Mouse (Mus musculus): ENCODE results near the gene Dach1.

The Dach1 gene

DNA sequence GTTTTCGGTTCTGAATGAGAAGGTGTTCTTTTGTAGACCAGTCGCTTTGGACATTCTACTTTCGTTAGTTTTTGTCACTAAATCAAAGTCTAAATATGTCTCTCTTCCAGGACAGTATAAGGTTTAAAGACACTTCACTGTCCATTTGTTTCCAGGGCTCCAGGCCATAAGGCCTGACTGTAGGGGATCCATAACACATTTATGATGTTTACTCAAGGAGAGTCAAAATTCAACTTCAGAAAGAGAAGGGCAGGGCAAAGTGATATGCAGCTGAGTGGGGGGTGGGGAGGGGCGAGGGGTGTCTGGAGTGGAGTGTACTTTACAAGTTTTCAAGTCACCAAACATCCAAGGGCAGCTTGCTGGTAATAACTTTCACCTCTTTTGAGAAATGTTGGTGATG lies 146.0 kb downstream of the Dach1 start:
- DNase-seq = no peak

DNA sequence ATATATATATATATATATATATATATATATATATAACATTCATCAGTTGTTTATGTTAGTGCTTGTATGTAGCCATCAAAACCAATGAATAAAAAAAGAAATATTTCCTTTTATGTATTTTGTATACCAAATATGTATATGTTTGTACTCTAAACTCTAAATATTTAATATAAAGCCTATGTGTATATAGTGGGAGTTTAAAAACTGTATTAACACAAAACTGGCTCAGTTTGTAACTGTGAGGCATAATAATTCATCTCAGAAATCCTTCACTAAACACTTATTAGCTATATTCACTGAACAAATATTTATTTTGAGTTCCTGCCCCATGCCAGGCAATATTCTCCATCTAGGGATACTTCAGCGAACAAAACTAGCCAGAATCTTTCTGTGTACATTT lies 155.5 kb downstream of the Dach1 start:
- DNase-seq = no peak

DNA sequence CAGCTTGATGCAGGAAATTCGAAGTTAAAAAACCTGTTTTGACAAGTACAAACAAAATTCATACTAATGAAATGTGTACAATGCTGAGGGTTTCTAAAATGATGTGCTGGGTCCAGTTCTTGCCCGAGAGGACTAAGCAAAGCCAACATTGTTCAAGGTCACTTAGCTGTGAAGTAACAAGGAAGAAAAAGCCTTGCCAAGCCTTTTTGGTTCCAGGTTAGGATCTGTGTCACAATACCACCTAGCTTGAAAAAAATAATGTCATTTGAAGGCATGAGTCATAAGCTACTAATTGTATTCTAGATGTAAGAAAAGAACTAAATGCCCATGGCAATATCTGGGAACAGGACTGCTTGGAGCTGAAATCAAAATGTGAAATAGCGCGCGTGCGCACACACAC lies 161.1 kb downstream of the Dach1 start:
- DNase-seq = no peak

DNA sequence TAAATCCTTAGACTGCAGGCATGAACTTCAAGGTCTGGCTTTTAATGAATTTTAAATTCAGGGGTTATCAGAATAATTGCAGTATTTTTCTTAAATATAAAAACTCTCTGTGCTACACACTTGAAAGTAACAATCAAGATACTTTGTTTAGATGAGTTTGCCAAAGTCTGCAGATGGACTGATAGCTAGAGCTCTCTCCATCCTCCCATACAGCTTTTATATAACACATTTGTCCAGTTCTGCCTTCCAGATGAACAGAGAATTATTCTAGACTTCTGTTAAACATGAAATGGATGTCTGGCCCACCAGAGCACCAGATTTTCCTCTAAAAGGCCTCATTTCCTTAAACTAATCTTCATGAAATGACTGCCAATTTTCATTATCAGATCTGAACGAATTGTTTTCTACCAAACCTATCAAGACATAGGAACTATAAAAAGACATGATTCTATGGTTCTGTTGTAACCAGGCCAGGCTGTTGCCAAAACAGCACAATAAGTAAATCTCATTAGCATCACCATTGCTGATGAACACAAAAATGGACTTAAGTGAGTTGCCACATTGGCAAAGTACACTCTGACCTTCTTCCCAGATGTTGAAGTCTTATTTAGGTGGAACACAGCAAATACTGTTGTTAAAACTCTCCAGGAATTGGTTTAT lies 167.4 kb downstream of the Dach1 start:
- no peak for DNase-seq

DNA sequence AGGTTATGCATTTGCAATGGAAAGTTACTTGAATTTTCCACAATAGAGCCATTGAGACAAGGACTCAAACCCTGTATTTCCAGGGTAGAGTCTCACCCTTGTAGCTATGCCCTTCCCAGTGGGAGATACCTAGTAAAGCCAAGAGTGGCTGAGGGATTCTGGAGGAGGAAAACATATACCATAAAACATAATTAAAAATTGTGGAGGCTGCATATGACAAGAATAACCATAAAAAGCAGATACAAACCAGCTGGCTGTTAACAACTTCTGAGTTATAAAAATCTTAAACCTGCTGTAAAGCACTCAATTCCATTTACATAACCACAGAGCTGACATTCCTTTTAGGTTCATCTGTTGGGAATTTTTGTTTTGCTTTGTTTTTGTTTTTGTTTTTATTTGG lies 171.0 kb downstream of the Dach1 start:
- DNase-seq = no peak

DNA sequence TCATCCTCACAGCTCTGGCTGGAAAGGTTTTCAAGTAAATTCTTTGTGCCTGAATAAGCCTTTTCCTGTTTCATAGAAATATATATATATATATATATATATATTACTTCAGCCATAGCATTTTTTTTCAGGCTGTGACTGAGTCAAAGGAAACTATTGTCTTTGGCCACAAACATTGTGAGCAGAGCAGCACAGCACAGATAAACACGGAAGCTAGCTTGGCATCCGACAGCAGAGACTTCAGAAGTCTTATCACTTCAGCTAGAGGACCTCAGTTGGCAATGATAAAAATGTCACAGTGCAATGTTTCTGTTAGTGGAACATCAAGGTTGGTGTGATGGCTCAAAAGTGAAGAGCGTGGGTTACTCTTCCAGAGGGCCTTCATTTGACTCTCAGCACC lies 186.3 kb downstream of the Dach1 start:
- no peak for DNase-seq

DNA sequence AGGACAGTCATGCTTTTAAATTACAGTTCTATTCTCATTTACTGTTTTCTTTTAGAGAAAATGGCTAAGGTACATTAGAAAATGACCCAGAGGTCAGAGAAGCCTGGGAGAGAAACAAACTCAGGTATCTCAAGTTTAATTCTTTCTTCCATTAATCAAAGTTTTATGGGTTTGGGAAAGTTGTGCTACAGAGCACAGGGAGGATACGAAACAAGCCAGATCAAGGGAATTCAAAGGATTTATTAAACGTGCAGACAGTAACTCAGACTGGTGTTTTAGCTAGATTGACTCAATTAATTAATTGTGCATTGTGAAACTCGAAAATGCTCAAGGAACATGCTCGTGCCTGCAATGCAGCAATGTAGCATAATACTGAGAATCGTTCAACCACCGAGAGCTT lies 186.9 kb downstream of the Dach1 start:
- DNase-seq = no peak

DNA sequence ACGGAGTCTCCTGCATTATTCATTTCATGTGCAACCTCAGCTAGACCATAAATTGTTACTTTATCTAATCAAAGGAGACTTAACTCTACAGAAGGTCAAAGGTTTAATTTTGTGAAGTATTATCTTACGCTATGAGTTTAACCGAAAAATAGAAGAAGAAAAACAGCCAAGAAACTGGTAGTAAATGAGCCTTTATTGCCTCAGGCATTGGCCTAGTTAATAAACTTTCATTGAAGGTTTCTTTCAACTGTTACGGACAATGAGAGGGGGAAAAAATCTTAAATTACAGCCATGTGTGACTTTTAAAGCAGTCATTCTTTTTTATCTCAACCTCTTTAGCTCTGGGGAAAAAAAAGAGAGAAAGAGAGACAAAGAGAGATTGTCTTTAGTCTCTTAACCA lies 188.7 kb downstream of the Dach1 start:
- no peak for DNase-seq

DNA sequence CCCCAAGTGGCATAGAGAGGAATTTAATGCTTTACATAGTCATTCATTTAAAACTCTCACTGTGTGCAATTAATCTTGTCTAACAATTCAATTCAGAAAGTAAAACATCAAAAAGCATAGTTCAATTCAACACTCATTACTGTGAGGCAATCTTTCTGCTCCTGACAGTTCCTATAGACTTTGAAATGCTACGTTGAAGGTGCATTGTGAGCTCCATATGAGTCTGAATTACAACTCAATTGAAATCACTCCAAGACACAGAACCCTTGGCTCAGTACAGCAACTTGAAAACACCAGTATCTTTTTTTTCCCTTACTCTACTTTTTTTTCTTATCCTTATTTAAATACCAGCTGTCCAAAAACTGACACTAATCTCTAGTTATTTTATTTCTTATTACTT lies 193.5 kb downstream of the Dach1 start:
- DNase-seq = no peak

DNA sequence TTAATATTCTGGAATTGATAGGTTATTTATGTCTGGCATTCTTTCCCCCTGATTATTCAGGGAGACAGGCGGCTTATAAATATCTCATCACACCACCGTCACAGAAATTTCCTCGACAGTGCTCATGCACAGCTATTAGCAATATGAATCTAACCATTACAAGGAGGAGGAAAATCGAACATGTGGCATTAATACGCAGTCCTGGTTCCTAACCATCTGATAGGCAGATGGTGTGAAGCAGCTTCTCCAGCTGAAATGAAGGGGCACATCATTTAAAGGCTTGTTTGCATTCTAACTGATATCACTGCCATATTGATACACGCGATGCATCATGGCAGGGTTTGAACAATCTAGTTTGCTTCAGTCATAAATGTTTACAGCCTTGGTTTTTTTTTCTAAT lies 194.1 kb downstream of the Dach1 start:
- no peak for DNase-seq

DNA sequence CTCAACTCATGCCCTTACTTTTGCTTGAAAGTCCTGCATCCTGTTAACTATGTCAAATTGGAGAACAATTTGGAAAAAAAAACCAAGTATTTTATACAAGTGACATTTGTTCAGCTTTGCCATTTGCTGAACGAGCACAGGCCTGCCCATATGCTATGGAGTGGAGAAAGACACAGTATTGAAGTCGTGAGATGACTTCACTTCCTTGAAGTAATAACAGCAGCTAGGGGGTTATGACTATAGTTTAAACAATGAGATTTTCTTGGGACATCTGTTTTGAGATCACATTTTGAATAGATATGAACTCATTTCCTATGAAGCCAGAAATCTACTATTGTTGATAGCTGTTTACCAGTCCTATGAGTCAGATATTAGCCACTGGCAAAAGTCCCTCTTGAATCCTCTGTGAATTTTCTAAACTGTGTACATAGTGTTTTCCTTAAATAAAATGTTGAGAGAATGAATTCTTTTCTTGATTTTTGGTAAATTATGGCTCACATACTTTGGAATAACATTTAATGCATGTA lies 205.0 kb downstream of the Dach1 start:
- DNase-seq = no peak

DNA sequence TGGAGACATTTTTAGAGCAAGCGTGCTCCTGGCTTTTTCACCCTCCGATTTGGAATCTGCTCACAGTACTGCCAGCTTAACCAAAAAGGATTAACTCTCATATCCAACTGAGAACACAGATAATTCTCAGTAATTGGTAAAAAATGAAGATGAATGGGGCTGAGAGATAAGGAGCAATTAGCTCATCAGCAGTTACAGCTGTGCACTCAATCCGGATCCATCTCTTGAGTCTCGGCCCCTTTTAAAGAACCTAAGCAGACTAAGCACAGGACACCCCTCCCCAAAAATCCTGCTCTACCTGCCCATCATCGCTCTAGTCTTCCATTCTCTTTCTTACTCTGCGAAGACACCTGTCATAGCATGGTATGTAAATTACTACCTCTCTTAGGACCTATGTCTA lies 205.9 kb downstream of the Dach1 start:
- no peak for DNase-seq

DNA sequence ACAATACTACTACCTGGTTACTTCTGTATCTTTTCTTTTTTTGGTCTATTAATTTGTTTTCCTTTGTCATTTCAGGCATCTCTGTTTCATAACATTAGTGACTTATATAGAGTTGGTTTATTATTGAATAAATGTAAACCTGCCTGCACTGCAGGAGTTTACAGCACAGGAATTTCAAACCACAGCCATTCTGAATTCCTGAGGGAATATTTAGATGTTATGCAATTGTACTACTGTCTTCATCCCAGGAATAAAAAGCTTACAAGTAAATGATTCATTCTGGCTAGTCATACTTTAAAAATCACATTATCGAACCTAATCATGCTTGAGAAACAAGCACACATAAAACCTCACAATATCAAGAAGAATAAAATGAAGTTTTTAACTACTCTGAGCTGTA lies 213.2 kb downstream of the Dach1 start:
- DNase-seq = no peak

DNA sequence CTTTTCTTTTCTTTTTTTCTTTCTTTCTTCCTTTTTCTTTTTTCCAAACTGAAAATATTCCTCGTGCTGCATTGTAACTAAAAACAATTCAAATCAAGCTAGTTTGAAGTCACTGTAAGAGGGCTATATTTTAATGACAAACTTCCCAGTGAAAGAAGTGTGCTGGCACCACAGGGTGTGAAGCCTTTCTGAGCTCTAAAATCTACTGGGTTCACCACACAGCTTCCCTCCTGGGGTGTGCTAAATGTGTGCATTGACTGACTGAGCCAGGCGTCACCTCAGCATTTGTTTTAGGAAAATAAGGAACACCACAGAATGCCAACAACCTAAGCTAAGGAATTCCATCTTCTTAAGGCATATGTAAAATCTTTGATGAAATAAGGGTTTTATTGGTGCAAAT lies 224.1 kb downstream of the Dach1 start:
- no peak for DNase-seq

DNA sequence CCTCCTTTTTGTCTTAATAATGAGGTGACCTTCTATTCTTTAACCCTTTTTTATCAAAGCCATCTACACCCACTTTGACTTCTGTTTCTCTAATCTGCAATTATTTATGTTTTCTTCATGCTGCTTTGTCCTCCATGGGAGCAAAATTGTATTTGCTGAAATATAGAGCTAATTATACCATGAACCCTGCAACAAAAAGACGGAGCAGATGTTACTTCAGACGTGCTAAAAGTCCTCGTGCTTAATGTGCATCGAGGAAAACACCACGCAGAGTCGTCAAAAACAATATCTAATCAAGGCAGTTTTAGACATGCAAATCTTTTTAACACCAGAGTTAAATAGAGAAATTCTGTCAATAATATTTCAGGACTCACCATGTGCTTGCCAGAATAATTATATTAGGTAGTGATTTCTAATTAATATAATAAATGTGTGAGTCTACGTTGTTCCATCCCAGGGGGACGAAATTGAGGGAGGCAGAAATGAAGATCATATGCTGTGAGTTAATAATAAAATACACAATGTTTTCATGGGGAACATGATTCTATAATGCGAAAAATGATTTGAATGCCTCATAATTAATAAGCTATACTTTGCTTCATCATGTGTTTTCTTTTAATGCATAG lies 224.8 kb downstream of the Dach1 start:
- DNase-seq = no peak

DNA sequence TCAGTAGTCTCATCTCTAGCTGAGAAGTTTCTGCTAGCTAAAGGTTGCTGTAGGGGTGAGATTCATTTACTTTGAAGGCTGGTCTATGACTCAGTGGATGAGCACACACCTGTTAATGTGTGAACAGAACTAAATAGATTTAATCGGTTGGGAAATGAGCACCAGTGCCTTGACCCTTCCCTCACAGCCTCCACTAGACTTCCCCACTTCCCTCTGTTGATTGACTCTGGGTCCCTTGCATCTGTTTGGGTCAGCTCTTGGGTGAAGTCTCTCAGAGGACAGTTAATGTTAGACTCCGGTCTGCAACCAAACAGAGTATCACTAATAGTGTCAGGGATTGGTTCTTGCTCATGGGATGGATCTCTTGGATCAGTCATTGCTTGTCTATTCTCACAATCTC lies 227.2 kb downstream of the Dach1 start:
- no peak for DNase-seq

DNA sequence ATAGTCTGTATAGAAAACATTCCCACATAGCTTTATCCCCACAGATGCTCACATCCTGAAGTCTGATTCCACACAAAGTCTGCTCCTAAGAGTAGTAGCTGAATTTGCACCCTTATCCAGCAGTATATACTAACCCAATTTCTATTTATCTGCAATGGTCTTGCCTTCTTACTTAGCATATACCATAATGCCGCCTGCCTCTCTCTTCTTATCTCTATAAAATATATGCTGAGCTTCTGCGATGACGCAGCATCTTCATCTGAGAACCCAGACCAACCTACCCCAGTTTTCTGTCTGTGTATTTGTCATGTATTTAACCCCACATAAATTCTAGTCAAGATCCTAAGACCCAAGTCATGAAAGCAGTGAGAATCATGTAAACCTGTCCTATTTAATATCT lies 272.9 kb downstream of the Dach1 start:
- no peak for DNase-seq

DNA sequence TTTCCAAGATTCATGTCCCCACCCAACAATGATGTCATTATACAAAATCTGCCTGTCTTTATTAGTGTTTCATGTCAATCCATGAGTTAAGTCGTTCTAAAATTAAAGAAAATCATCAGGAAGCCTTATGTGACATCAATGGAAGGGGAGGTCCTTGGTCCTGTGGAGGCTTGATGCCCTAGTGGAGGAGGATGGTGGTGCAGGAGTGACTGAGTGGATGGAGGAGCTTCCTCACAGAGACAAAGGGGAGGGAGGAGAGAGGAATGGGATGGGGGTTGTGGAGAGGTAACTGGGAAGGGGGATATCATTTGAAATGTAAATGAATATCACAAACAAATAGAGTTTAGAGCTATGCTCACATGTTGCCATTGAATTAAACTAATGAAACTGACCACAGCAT lies 287.6 kb downstream of the Dach1 start:
- no peak for DNase-seq

DNA sequence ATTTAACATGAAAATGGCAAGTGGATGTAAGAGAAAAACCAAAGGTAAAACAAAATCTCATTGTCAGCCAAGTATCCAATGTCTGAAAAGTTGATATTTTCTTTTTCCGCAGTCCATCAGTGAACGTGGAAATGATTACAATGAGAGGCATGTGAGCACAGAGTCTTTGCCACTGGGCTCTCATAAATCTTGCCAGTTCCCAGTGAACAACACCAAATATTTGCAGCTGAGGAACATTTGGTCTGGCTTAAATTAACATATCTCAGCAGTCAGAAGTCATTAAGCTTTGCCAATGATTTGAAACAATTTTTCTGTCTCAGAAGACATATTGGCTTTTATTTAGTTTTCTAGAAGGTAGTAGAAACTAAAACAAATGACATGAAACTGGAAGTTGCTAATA lies 298.6 kb downstream of the Dach1 start:
- no peak for DNase-seq

DNA sequence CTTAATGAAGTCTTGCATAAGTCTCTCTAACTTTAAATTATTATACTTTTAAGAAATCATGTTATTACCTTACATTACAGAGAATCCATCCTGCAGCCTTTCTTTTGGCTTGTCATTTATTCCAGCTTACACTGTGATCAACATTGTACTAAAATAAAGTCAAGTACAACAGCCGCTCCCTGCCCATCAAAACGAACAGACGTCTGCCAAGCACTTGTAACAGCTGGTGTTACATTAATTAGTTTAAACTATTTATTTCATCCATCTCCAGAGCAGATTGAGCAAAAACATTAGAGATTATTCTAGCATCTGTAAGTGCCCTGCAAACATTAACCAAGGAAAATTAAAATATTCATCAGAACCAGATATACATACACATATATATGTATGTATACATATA lies 311.2 kb downstream of the Dach1 start:
- no peak for DNase-seq

DNA sequence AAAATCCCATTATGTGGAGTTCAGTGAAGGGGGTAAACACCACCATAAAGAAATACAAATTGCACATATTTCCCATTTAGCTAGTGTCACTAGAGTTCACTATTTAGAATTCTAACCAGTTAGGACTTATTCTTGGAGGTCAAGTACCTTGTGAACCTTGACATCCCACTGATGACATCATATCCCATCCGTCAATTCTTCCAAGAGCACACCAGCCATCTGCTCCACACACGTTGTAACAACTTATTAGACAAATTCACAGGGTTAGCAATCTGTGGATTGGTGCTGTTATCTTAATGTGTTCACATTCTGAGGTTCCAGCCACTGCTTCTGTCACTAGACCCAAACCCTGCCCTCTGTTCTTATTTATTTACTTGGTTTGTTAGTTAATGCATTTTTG lies 312.3 kb downstream of the Dach1 start:
- DNase-seq = no peak

DNA sequence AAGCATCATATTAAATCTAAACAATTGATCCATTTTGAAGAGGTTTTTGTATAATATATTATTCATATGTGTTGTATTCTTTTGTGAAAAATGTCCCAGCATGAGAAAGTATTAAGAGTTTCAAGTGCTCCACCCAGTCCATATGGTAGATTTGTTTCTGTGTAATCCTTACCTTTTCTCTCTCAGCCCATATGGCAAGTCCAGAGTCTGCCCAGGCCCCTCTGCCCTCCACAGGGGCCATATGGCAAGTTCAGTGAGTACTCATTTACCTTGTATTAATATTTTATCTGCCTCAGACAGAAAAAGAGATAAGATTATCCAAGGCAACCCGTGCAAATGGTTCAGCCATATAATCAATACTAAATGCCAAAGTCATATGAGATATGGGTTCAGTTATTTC lies 314.2 kb downstream of the Dach1 start:
- no peak for DNase-seq

DNA sequence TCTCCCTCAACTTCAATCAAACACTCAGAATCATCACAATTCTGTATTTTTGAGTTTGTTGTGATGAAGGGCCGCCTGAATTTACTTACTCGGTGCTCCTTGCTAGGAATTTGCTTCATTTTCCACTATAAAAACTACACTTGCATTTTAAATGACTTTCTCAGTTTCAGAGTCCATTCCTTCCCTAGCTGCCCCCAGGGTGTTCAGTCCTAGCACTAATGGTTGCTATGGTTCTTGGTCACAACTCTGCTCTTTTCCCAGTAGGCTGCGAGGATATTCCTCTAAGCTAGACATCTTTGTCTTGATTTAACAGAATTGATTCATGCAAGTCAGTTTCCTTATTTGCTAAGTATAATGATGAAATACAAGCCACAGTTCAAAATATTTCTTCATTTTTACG lies 319.1 kb downstream of the Dach1 start:
- DNase-seq = no peak

DNA sequence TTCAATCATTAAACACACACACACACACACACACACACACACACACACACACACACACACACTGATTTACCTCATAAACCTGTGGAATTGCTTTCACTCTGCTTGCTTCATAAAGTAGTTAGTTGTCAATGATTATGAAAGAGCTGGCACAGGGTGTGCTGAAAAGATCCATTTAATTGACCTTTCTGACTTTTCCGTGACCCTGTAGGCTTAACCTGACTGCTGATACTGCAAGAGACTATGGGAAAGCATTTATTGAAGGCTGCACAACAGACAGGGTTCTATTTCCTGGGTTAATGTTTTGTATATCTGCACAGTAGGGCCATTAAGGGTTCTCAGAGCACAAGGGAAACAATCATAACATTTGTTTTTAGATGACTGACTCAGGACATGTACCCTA lies 321.9 kb downstream of the Dach1 start:
- DNase-seq = no peak

DNA sequence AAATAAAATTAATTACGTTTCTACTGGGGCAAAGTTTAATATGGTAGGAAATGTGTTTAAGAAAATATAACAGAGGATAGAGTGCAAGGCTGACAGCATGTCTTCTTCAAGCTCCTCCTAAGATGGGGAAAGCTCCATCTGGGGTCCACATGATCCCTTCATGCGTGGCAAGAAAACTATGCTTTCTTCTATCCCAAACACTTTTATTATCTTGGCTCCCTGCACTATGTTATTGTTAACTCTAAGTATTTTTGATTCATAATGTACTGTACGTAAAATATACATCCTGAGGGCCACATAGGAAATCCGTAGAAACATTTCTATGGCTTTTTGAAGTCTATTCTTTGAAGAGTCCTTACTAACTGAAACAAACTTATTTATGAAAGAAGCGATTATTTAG lies 330.3 kb downstream of the Dach1 start:
- no peak for DNase-seq

All from cerebellum, postnatal 25 days (tissue).